Mouse (Mus musculus) liver, adult 2 months (tissue): ENCODE results near the gene Commd1. TPM values are rescaled to one million over a fixed set of nuclear protein-coding genes. Genes with fewer than 3 reads are reported as not detected.
A peak's percentile ranks its signal among the peaks of the same experiment; 100 is the strongest.

Experiments
- DNase-seq: peaks from one replicate; pipeline ENCODE4 v3.0.0-alpha.2; 2011; ENCODE audit warnings: low read depth, low spot score; ENCODE audit errors: extremely low read depth
- H3K27ac ChIP-seq: fragments of 200-500 bp; replicated peaks from 2 replicates; pipeline ENCODE4 v1.5.1; 2012; ENCODE audit warnings: low read depth, mild to moderate bottlenecking, control low read depth, inconsistent platforms, low read length; ENCODE audit not compliant: insufficient read depth
- H3K27me3 ChIP-seq: fragments of 200-500 bp; 2 replicates; pipeline ENCODE4 v1.6.1; 2012; ENCODE audit warnings: mild to moderate bottlenecking, moderate library complexity, low read length, inconsistent platforms; ENCODE audit not compliant: control insufficient read depth, insufficient read depth
- H3K36me3 ChIP-seq: fragments of 200-500 bp; 2 replicates; pipeline ENCODE4 v1.6.1; 2012; ENCODE audit warnings: low read length, inconsistent platforms; ENCODE audit not compliant: control insufficient read depth, insufficient read depth
- H3K4me1 ChIP-seq: fragments of 200-500 bp; 2 replicates; pipeline ENCODE4 v1.6.1; 2011; ENCODE audit warnings: low read length; ENCODE audit not compliant: control insufficient read depth, insufficient read depth
- H3K4me3 ChIP-seq: fragments of 200-500 bp; 2 replicates; pipeline ENCODE4 v1.5.1; 2011; ENCODE audit warnings: low read depth, mild to moderate bottlenecking, control low read depth, low read length, moderate library complexity; ENCODE audit not compliant: insufficient read depth
- H3K79me2 ChIP-seq: fragments of 200-500 bp; 2 replicates; pipeline ENCODE4 v1.6.1; 2012; ENCODE audit warnings: inconsistent platforms, mild to moderate bottlenecking, low read length, moderate library complexity; ENCODE audit not compliant: control insufficient read depth, insufficient read depth
- H3K9ac ChIP-seq: fragments of 200-500 bp; 2 replicates; pipeline ENCODE4 v1.6.1; 2012; ENCODE audit warnings: low read depth, mild to moderate bottlenecking, control low read depth, inconsistent platforms, low read length
- CTCF ChIP-seq: fragments of 200-500 bp; IDR thresholded peaks from 2 replicates; pipeline ENCODE4 v1.5.1; 2011; ENCODE audit warnings: low read depth, low read length, control low read depth
- POLR2A ChIP-seq: fragments of 200-500 bp; IDR thresholded peaks from 2 replicates; pipeline ENCODE4 v1.6.1; 2011; ENCODE audit warnings: low read length, control low read depth; ENCODE audit not compliant: insufficient read depth; ENCODE audit errors: extremely low read depth
- WGBS: fragments of 180-500 bp; shearing (Covaris S2); methylation state at CpG from one replicate; pipeline ENCODE4 v1.1.7; 2018; 5-methylcytosine and 5-hydroxymethylcytosine counted together
- polyA plus RNA-seq: library from polyadenylated mRNA; depleted of rRNA; stranded (reverse); fragments of >200 nt; gene quantifications from 2 replicates; pipeline ENCODE4 v1.2.3, GENCODE M21; 2012
- total RNA-seq: library from RNA; depleted of rRNA; stranded (reverse); fragments of >200 nt; gene quantifications from 2 replicates; pipeline ENCODE4 v1.2.3, GENCODE M21; 2014

The Commd1 gene
- total and polyA plus RNA-seq, 2 experiments, result 15.9 to 53.5 TPM

DNA sequence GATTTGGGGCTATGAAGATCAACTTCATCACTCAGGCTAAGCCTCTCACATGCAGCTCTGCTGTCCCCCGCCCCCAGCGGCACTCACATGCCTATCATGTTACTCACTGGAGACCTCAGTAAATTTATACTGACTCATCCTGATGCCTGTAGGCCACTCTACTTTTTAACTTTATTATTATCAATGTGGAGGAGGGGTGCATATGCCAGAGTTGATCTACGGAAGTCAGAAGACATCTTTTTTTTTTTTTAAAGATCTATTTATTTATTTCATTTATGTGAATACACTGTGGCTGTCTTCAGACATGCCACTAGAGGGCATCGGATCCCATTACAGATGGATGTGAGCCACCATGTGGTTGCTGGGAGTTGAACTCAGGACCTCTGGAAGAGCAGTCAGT lies 16.7 kb downstream of the Commd1 start:
- H3K4me1 ChIP-seq, result peaks cover 2% of the 10 kb centered on the region; the same call in 1 of the 2 replicates
- 82% methylated on average over 4 of the region's 4 CpGs for WGBS
- no peak for DNase-seq
- H3K36me3 ChIP-seq, result no peaks in the 10 kb centered on the region
- no peak overlapping the region for H3K9ac ChIP-seq
- no peak overlapping the region for H3K4me3 ChIP-seq
- H3K79me2 ChIP-seq, result peaks cover 8% of the 10 kb centered on the region; the same call in 1 of the 2 replicates
- no peaks in the 10 kb centered on the region for H3K27me3 ChIP-seq
- no peak overlapping the region for H3K27ac ChIP-seq
- TF ChIP-seq POLR2A (no peak), CTCF (no peak)

DNA sequence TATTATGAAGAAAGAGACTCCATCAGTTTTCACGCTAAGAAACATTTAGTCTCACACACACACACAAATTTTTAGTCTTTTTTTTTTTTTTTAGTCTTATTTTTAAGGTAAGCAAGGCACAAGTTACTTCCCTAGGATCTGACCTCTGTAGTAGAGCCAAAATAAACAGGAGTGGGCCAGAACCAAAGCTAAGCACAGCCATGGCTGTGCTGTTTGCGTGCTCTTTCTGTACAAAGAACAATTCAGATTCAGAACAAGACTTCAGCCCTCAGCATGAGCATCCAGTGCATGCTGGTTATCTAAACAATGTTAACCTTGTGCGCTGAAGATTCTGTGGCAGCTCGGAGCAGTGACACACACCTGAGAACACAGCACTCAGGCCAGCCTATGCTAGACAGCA lies 17.8 kb downstream of the Commd1 start:
- Histone ChIP-seq H3K79me2 (peaks cover 9% of the 10 kb centered on the region; the same call in 1 of the 2 replicates), H3K4me1 (peaks cover 2% of the 10 kb centered on the region; the same call in 1 of the 2 replicates), H3K4me3 (no peak overlapping the region), H3K9ac (no peak overlapping the region), H3K36me3 (no peaks in the 10 kb centered on the region), H3K27me3 (no peaks in the 10 kb centered on the region), H3K27ac (peak overlapping the region; percentile 1; the same call in 1 of the 2 replicates)
- peak; percentile 83 for DNase-seq
- 27% methylated on average over 4 of the region's 4 CpGs for WGBS
- TF ChIP-seq POLR2A (no peak), CTCF (no peak)

DNA sequence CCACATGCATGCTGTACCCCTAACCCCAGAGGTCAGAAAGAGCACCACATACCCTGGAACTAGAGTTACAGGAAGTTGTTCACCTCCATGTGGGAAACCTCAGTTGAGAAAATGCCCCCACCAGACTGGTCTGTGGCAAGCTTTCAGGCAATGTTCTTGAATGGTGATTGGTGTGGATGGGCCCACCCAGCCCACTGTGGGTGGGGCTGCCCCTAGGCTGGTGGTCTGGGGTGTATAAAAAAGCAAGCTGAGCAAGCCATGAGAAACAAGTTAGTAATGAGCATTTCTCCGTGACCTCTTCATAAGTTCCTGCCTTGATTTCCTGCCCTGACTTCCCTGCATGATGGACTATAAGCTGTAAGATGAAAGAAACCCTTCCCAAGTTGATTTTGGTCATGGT lies 20.1 kb downstream of the Commd1 start:
- WGBS, result 94% methylated on average over 1 of the region's 1 CpGs
- Histone ChIP-seq H3K36me3 (no peaks in the 10 kb centered on the region), H3K4me1 (peaks cover 2% of the 10 kb centered on the region; the same call in 1 of the 2 replicates), H3K4me3 (no peak overlapping the region), H3K27me3 (no peaks in the 10 kb centered on the region), H3K27ac (no peak overlapping the region), H3K79me2 (peaks cover 6% of the 10 kb centered on the region; the same call in 1 of the 2 replicates), H3K9ac (no peak overlapping the region)
- DNase-seq, result no peak
- TF ChIP-seq CTCF, result no peak
- TF ChIP-seq POLR2A, result no peak

DNA sequence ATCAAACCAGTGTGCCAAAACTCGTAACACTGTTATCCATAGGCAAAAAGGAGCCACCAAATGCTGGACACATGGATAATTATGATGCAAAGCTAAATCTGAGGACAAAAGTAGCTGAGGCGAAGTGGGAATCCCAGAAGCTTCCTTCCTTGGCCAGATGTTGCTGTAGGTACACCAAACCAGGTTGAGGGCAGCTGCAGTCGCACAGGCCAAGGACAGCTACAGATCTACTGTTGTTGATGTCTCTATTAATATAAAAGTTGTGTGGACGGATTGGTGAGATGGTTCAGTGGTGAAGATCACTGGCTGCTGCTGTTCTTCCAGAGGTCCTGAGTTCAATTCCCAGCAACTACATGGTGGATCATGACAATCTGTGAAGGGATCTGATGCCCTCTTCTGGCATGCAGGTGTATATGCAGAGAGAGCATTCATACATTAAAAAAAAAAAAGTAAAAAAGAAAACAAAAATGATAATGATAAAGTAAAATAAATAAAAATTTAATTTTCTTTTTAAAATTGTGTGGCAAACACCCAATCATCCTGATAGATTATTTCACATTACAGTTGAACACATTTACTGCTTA lies 24.3 kb downstream of the Commd1 start:
- 90% methylated on average over 4 of the region's 4 CpGs for WGBS
- H3K4me3 ChIP-seq, result no peak overlapping the region
- H3K4me1 ChIP-seq, result no peaks in the 10 kb centered on the region

DNA sequence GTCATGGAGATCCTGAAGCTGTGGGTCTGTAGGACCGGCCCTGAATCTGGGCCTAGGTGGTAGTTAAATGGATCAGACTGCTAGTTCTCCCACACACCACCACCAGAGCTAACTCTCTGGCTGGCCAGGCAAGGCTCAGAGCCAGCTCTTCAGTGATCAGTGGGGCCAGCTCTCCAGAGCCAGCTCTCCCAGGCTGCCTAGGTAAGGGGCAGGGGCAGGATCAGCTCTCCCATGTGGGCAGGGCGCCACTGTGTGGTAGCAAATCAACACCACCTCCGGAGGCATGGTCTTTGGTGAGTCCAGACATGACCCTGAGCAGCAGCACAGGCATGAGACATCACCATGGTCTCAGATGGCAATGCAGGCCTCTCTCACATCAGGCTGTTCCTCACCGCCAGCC lies 25.4 kb downstream of the Commd1 start:
- peaks cover 2% of the 10 kb centered on the region; the same call in 1 of the 2 replicates for H3K79me2 ChIP-seq
- TF ChIP-seq POLR2A (no peak), CTCF (peak; percentile 91)
- WGBS, result 62% methylated on average over 4 of the region's 4 CpGs
- no peak overlapping the region for H3K9ac ChIP-seq
- no peaks in the 10 kb centered on the region for H3K27me3 ChIP-seq
- H3K27ac ChIP-seq, result no peak overlapping the region
- H3K4me1 ChIP-seq, result no peaks in the 10 kb centered on the region
- no peak overlapping the region for H3K4me3 ChIP-seq
- H3K36me3 ChIP-seq, result peaks cover 4% of the 10 kb centered on the region
- peak; percentile 52 for DNase-seq

More for the DNA sequence above, 24.3 kb downstream of the Commd1 start:
- H3K27me3 ChIP-seq, result no peaks in the 10 kb centered on the region
- no peak overlapping the region for H3K27ac ChIP-seq
- TF ChIP-seq CTCF (peak; percentile 30; the same call in 1 of the 2 replicates), POLR2A (no peak)
- peaks cover 4% of the 10 kb centered on the region for H3K36me3 ChIP-seq
- H3K9ac ChIP-seq, result no peak overlapping the region
- no peak for DNase-seq
- H3K79me2 ChIP-seq, result peaks cover 2% of the 10 kb centered on the region; the same call in 1 of the 2 replicates

DNA sequence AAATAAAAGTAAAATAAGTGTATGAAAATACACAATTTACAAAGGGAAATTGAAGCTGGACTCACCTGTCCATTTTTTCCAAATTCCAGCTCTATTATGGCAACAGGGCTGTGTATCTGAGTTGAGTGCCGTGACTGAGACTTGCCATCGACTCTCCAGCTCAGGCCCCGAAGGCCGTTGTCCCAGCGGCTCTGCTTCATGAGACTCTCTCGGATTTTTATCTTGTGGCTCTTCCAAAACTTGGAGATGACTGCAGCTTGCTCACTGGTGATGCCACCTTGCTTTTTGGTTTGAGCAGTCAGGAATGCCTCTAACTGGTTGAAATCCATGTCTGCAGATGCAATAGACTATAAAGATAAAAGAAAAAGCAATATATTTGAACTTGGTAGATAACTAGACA lies 25.8 kb downstream of the Commd1 start:
- no peak for DNase-seq
- peaks cover 2% of the 10 kb centered on the region; the same call in 1 of the 2 replicates for H3K79me2 ChIP-seq
- H3K4me3 ChIP-seq, result no peak overlapping the region
- no peak overlapping the region for H3K9ac ChIP-seq
- H3K27ac ChIP-seq, result no peak overlapping the region
- H3K27me3 ChIP-seq, result no peaks in the 10 kb centered on the region
- 96% methylated on average over 6 of the region's 6 CpGs for WGBS
- TF ChIP-seq CTCF, result no peak
- no peak for TF ChIP-seq POLR2A
- H3K4me1 ChIP-seq, result no peaks in the 10 kb centered on the region
- H3K36me3 ChIP-seq, result peaks cover 4% of the 10 kb centered on the region
